Mouse (Mus musculus) cerebellum, adult 11-12 months (tissue): ENCODE results near the gene Bsdc1.
"Not testable (repeated sequence)": the region's sequence is repeated elsewhere in the genome, so short reads cannot be mapped to it uniquely, and the experiment has no call there.

Experiments
- DNase-seq: peaks from one replicate; pipeline ENCODE4 v3.0.0; 2022

Gene Bsdc1

GRCm38 (mm10) chr4:129461183-129461960 lies at the start of gene Bsdc1:
TSS of gene Bsdc1 (plus strand) at chr4:129461581.
- DNase-seq = peak; percentile 100

GRCm38 (mm10) chr4:129415892-129416291 lies 45.5 kb upstream of the Bsdc1 start:
- no peak for DNase-seq

GRCm38 (mm10) chr4:129416478-129416877 lies 44.9 kb upstream of the Bsdc1 start:
- no peak for DNase-seq

GRCm38 (mm10) chr4:129418321-129418720 lies 43.1 kb upstream of the Bsdc1 start:
- DNase-seq = no peak

- DNase-seq = peak; percentile 81
Measured at GRCm38 (mm10) chr4:129440340-129441063, 20.9 kb upstream of the Bsdc1 start, which contains the start of gene Zbtb8b. TSS of gene Zbtb8b (minus strand) at chr4:129440853.

- no peak for DNase-seq
Measured at GRCm38 (mm10) chr4:129441145-129441544, 20.2 kb upstream of the Bsdc1 start.

GRCm38 (mm10) chr4:129447360-129447759 lies 14.0 kb upstream of the Bsdc1 start:
- DNase-seq = no peak

GRCm38 (mm10) chr4:129447778-129448563 lies 13.4 kb upstream of the Bsdc1 start:
- DNase-seq = no peak

- DNase-seq = no peak
Measured at GRCm38 (mm10) chr4:129448713-129449112, 12.7 kb upstream of the Bsdc1 start.

- no peak for DNase-seq
Measured at GRCm38 (mm10) chr4:129450851-129451250, 10.5 kb upstream of the Bsdc1 start.

GRCm38 (mm10) chr4:129451471-129452169 lies 9.8 kb upstream of the Bsdc1 start:
- no peak for DNase-seq

GRCm38 (mm10) chr4:129455265-129455664 lies 6.1 kb upstream of the Bsdc1 start:
- DNase-seq = peak; percentile 77

- DNase-seq = no peak
Measured at GRCm38 (mm10) chr4:129456126-129456525, 5.3 kb upstream of the Bsdc1 start.

GRCm38 (mm10) chr4:129457311-129457710 lies 4.1 kb upstream of the Bsdc1 start:
- not testable (repeated sequence) for DNase-seq

GRCm38 (mm10) chr4:129459726-129460125 lies 1.7 kb upstream of the Bsdc1 start:
- peak; percentile 31 for DNase-seq

- no peak for DNase-seq
Measured at GRCm38 (mm10) chr4:129460827-129461182, 576 bp upstream of the Bsdc1 start.

- DNase-seq = peak; percentile 49
Measured at GRCm38 (mm10) chr4:129462118-129462517, 737 bp downstream of the Bsdc1 start.

- no peak for DNase-seq
Measured at GRCm38 (mm10) chr4:129463097-129464059, 2.0 kb downstream of the Bsdc1 start.

GRCm38 (mm10) chr4:129464286-129464815 lies 3.0 kb downstream of the Bsdc1 start:
- no peak for DNase-seq

- DNase-seq = no peak
Measured at GRCm38 (mm10) chr4:129476047-129476446, 14.7 kb downstream of the Bsdc1 start.

- DNase-seq = no peak
Measured at GRCm38 (mm10) chr4:129479863-129480262, 18.5 kb downstream of the Bsdc1 start.
